Comparison of ENCODE assay signal across 7 mouse cellular contexts in genomic region chr19:40513632-40514078, GRCm38 (mm10). TPM values are rescaled to one million over a fixed set of nuclear protein-coding genes. Genes with fewer than 3 reads are reported as not detected.
DNase-seq lines count a peak whose midpoint lies in the region; ATAC-seq lines count a peak whose summit lies in the region.

Gene Sorbs1, minus strand, starts transcription at chr19:40513779.

- H3K27ac ChIP-seq in embryonic facial prominence, embryonic 12.5 days = peak within 1 kb of the TSS; percentile 89
- peak within 1 kb of the TSS; percentile 65; the same call in 1 of the 2 replicates for H3K27ac ChIP-seq in limb, embryonic 11.5 days (replicated peaks; ENCODE audit: low read depth, low read length)
- peak within 1 kb of the TSS; percentile 92 for H3K27ac ChIP-seq in midbrain, embryonic 14.5 days (replicated peaks; ENCODE audit: low read depth, low read length)

- peak; percentile 98 for DNase-seq in adrenal gland, postnatal 25 days
- peak; percentile 100 for DNase-seq in heart, adult 11 months
- peak; percentile 97 for DNase-seq in kidney, adult 18-20 months
- DNase-seq in limb, embryonic 11.5 days (ENCODE audit: low spot score) = peak; percentile 95
- peak; percentile 98 for DNase-seq in midbrain, embryonic 14.5 days
- DNase-seq in spleen, adult 18-20 months = peak; percentile 93 to 95

- H3K9me3 ChIP-seq in embryonic facial prominence, embryonic 12.5 days = no peaks in the 10 kb centered on the region
- no peaks in the 10 kb centered on the region for H3K9me3 ChIP-seq in limb, embryonic 11.5 days (ENCODE audit: control insufficient read depth, low read length)
- no peaks in the 10 kb centered on the region for H3K9me3 ChIP-seq in midbrain, embryonic 14.5 days (ENCODE audit: control insufficient read depth, low read length)

- H3K36me3 ChIP-seq in embryonic facial prominence, embryonic 12.5 days = no peaks in the 10 kb centered on the region
- no peaks in the 10 kb centered on the region for H3K36me3 ChIP-seq in limb, embryonic 11.5 days (ENCODE audit: control insufficient read depth, insufficient read depth, low read length)
- no peaks in the 10 kb centered on the region for H3K36me3 ChIP-seq in midbrain, embryonic 14.5 days (ENCODE audit: control insufficient read depth, insufficient read depth, low read length)

- peak within 1 kb of the TSS; percentile 64 for H3K9ac ChIP-seq in embryonic facial prominence, embryonic 12.5 days
- H3K9ac ChIP-seq in limb, embryonic 11.5 days (ENCODE audit: low read length) = peak within 1 kb of the TSS; percentile 77
- H3K9ac ChIP-seq in midbrain, embryonic 14.5 days (replicated peaks; ENCODE audit: low read length) = peak within 1 kb of the TSS; percentile 86

- peak within 1 kb of the TSS; percentile 78 for H3K4me2 ChIP-seq in embryonic facial prominence, embryonic 12.5 days (replicated peaks)
- peak within 1 kb of the TSS; percentile 78 for H3K4me2 ChIP-seq in limb, embryonic 11.5 days (ENCODE audit: low read depth, severe bottlenecking)
- H3K4me2 ChIP-seq in midbrain, embryonic 14.5 days (ENCODE audit: low read length) = peak within 1 kb of the TSS; percentile 72

- WGBS in embryonic facial prominence, embryonic 12.5 days = under 1% methylated on average over 50 of the region's 51 CpGs
- under 1% methylated on average over 49 of the region's 51 CpGs for WGBS in limb, embryonic 11.5 days
- WGBS in midbrain, embryonic 14.5 days = under 1% methylated on average over 51 of the region's 51 CpGs

- ATAC-seq in embryonic facial prominence, embryonic 12.5 days (ENCODE audit: insufficient number of reproducible peaks, insufficient read depth, low FRiP score, low TSS enrichment) = peak; percentile 99
- ATAC-seq in limb, embryonic 11.5 days (ENCODE audit: insufficient number of reproducible peaks, low FRiP score, low TSS enrichment, low read depth) = peak; percentile 99
- ATAC-seq in midbrain, embryonic 14.5 days (ENCODE audit: low FRiP score, low TSS enrichment) = peak; percentile 99

- H3K27me3 ChIP-seq in embryonic facial prominence, embryonic 12.5 days = no peaks in the 10 kb centered on the region
- no peaks in the 10 kb centered on the region for H3K27me3 ChIP-seq in limb, embryonic 11.5 days (ENCODE audit: control insufficient read depth, insufficient read depth, low read length)
- H3K27me3 ChIP-seq in midbrain, embryonic 14.5 days (ENCODE audit: control insufficient read depth, insufficient read depth, low read length) = no peaks in the 10 kb centered on the region

- H3K4me1 ChIP-seq in embryonic facial prominence, embryonic 12.5 days = peaks cover 8% of the 10 kb centered on the region; the same call in 1 of the 2 replicates
- 0 out of 2 replicates have a peak, but pooled peaks cover 5% of the 10 kb centered on the region for H3K4me1 ChIP-seq in limb, embryonic 11.5 days (ENCODE audit: control insufficient read depth, insufficient read depth, low read length)
- H3K4me1 ChIP-seq in midbrain, embryonic 14.5 days (ENCODE audit: control insufficient read depth, insufficient read depth, low read length) = peaks cover 25% of the 10 kb centered on the region

- peak within 1 kb of the TSS; percentile 65 for H3K4me3 ChIP-seq in embryonic facial prominence, embryonic 12.5 days
- H3K4me3 ChIP-seq in limb, embryonic 11.5 days (ENCODE audit: low read depth, low read length) = peak within 1 kb of the TSS; percentile 63
- peak within 1 kb of the TSS; percentile 69 for H3K4me3 ChIP-seq in midbrain, embryonic 14.5 days (replicated peaks; ENCODE audit: low read depth, low read length)

RNA-seq across cellular contexts. Expression of gene Sorbs1, which starts in this region (rescaled TPM):
- total RNA-seq in adrenal gland, postnatal 25 days (2021) = 66.4 and 76.7 TPM in 2 replicates
- 42.1 and 42.2 TPM in 2 replicates for polyA plus RNA-seq in embryonic facial prominence, embryonic 12.5 days (2016; fragmentation: Nextera tagmentation; extraction: Ambion mirVana)
- polyA plus RNA-seq in limb, embryonic 11.5 days (2014; fragmentation: Nextera tagmentation; extraction: Ambion mirVana) = 25.8 and 34.5 TPM in 2 replicates
- 60.6 and 87.9 TPM in 2 replicates for polyA plus RNA-seq in midbrain, embryonic 14.5 days (2014; fragmentation: Nextera tagmentation; extraction: Ambion mirVana)

Comparison
In these comparisons a context has a peak if more than half of its experiments do, and no peak if none do; other contexts are left out.
1. Peak in every context shown above with its lines: DNase-seq, ATAC-seq, H3K4me3 ChIP-seq and H3K27ac ChIP-seq.